Mouse (Mus musculus) brain, adult 2 months (tissue): ENCODE results near the gene Strn3.

Source experiments
- DNase-seq: peaks from one replicate; pipeline ENCODE4 v3.0.0; 2011; ENCODE audit warnings: low read depth, low spot score

Strn3 gene

DNA sequence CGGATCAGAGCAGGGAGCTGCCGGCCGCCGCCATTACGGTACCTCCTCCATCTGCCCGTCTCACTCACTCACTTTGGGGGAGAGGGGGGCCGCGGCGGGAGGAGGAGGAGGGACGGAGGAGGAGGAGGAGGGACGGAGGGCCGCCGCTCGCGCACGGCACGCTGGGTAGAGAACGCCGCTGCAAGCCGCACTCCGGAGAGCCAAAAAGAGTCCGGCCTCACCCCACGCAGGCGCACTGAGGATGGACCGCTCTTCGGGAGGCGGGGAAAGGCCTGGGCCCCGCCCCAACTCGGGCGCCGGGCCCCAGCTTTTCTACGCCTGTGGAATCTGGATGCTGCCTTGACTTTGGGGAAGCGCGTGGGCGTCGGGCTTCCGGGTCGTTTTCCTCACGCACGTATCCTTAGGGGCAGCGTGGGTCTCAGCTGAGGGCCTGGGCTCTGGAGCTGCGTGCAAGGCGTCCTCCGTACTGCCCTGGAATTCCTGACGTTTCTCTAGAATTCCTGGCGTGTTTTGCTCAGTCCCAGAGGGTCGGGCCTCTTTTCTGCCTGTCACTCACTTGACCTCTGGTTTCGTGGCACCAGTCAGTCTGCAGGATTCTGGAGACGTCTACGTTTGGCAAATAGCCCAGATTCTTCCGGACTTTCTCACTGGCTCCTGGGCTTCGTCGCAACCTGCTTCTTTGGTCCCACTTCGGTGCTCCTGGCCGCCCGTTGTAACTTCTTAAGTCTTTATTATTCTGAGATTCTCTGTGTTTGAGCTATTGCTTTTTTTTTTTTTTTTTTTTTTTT lies at the start of gene Strn3:
Gene Strn3, minus strand, starts transcription at position 53 of the 788 bp plus-strand sequence.
- DNase-seq = peak; percentile 99

DNA sequence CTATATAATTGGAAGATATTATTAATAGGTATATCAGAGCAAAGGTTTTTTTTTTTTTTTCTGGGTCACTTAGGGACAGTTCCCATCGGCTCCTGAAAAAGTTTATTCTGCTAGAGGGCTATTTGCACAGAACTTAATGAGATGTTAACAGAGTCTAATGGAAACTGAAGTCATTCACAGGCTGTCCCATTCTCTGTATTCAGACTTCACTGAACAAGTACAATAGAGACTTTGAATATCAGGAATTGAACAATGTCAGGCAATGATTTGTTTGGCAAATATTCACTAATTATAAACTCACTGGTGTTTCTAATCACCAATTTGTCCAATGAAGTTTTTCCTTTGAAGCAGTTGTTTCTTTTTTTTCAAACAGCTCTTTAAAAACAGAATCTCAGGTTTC lies 45.1 kb upstream of the Strn3 start:
- peak; percentile 40 for DNase-seq

DNA sequence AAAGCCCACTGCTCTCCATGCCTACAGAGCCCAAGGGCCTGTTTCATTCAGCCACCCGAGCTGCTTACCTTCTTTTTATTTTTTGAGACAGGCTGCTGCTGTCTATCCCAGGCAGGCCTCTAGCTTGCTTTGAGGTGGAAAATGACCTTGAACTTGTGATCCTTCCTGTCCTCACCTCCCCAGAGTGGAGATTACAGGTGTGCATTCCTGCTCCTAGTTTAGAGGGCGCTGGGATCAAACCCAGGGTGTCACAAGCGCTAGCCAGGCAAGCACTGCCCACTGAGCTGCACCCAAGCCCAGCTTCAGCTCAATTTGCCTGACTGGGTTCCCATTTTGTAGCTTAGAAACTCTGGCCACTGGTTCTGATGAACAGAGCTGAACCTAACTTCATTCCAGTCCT lies 44.7 kb upstream of the Strn3 start:
- no peak for DNase-seq

DNA sequence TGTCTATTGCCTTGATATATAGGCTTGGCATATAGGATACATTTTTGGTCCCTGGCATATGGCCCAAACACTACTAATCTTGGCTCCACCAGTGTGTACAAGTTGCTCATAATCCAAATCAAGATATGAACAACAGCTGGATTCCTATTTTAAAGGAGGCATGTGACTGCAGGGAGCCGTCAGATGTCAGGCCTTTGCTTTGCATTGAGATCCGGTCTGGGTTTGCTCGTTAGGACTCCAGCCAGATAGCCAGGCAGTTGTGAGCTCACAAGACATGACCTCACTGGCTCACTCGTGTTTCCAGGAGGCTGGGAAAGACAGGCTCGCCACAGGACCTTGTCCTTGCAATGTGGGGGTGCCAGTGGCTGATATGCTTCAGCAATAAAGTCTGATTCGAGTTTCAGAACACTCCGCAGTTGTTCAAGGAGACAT lies 44.2 kb upstream of the Strn3 start:
- peak; percentile 39 for DNase-seq

DNA sequence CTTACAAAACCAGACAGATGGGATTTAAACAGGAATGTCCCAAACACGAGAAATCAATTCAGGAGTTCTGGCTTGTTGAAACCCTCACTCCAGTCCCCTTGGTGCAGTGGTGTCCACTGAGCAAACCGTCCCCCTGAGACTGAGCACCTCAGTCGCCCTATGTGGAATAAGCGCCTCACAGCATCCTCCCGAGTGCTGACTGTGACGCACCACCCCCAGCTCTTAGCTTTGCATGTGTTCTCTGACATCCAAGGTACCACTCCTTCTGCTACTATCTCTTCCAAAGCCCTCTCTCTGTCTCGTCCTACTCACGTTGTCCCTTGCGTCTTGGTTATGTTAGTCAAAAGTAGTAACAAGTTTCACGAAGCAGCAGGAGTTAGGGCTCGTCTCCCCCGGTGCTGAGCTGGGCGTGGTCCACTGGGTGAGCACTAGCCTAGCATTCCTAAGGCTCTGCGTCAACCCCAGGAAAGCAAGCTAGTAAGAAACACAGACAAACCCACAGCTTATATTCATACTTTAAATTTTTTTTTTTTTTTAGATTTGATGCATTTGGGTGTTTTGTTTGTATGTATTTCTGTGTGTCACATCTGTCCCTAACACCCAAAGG lies 43.0 kb upstream of the Strn3 start:
- no peak for DNase-seq

DNA sequence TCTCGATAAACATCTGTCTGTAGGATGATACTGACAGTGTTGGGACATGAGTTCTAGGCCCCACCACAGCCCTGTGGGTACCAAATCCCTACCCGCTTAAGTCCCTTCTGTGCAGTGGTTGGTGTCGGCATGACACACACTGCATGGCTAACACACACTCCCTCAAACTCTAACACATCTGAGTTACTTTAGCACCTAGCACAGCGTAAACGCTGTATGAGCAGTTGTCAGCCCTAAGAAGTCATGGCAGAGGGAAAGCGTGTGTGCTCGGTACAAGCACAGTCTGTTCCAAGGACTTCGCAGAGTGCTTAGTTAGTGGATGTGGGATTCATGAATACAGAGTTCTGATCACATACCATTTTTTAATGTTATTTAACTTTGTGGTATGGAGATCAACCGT lies 38.1 kb upstream of the Strn3 start:
- DNase-seq = peak; percentile 60

DNA sequence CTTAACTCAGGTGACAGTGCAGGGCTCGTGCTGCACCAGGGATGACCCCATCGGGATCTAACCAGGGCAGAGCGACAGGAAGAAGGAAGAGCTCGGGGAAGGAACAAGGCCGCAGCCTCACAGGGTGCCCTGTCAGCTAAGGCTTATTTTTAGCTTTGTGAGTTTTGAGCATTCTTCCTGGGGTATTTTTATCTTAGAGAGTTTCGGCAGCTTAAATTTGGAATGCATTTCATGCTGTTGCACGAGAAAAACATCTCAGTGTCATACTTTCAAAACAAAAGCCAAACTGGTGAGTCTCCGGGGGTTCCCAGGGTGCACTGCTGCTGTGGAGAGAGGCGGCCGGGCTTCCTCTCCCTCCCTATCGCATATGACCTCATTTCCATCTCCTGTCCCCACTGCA lies 37.4 kb upstream of the Strn3 start:
- DNase-seq = peak; percentile 77

DNA sequence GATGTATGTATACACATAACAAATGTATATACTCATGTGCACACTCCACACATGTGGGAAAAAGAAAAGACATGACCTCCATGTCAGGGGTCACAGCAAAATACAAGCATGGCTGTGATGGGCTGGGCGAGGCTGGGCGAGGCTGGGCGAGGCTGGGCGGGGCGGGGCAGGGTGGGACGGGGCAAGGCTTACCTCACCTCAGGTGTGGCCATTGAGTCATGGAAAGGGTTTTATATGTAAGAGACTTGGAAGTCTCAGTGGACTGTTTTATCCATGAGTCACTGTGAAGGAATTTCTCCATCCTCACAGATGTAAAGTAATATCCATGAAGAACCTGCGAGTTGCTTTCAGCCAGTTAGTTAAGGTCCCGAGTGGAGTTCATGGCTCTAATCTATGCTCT lies 30.1 kb upstream of the Strn3 start:
- DNase-seq = no peak

DNA sequence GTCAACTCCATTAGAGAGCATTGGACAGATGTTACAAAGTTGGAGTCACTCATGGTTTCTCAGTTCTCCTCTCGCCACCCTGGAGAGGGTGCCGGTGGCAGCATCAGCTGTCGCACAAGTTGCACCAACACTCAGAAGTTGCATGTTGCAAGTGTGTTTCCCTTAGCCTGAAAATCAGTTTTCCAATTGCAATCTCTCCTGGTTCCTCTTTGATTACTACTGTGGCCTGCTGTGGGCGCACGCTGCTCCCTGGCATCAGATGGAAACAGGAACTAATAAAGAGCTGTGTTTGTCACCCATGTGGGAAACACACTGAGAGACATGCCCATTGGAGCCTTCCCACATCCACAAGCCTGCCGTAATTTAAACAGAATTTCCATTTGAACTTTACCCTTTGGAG lies 26.9 kb upstream of the Strn3 start:
- DNase-seq = no peak

DNA sequence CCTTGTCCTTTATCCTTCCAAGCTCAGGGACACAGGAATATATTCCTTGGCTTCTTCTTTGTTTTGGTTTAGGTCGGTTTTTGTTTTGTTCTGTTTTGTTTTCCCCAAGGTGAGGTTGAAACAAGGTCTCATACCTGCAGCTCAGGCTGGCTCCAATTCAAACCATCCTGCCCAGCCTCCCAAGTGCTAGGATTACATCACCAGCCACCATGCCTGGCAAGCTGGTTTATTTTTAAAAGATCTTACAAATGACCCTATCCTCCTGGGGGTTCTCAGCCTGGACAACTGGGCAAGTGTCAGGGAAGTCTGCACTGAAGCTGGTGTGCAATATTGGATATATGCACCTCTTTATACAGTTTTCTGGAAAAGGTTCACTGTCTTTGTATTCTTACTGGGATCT lies 21.0 kb upstream of the Strn3 start:
- peak; percentile 53 for DNase-seq

DNA sequence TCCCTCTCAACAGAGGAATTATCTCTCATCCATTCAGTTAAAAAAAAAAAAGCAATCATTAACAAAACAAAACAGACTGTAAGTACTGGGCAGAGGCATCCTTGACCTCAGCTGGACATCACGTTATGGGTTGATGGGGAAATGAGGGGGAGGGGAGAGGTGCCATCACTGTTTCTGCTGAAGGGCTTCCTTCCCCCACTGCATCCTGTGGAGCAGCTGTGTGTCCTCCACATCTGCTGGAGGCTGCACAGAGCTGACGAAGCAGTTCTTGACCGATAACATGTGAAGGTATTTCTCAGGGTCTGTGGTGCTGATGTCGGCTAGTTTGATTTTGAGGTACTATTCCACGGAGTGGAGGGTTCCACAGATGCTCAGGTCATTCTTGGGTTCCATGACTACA lies 18.5 kb upstream of the Strn3 start:
- DNase-seq = no peak

DNA sequence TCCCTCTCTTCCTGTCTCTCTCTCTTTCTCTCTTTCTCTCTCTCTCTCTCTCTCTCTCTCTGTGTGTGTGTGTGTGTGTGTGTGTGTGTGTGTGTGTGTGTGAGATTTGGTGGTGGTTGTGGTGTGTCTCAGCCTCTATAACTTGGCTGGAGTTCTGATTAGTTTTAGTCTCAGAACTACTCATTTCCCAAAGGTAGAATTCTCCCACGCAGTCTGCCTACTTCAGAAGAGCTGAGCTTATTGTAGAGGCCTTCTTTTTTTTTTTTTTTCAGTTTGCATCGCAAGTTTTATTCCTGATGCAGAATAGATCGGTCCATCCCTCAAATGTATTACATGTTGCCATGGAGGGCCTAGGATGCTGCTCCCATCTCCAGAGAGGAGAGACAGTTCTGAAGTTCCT lies 18.0 kb upstream of the Strn3 start:
- peak; percentile 79 for DNase-seq

DNA sequence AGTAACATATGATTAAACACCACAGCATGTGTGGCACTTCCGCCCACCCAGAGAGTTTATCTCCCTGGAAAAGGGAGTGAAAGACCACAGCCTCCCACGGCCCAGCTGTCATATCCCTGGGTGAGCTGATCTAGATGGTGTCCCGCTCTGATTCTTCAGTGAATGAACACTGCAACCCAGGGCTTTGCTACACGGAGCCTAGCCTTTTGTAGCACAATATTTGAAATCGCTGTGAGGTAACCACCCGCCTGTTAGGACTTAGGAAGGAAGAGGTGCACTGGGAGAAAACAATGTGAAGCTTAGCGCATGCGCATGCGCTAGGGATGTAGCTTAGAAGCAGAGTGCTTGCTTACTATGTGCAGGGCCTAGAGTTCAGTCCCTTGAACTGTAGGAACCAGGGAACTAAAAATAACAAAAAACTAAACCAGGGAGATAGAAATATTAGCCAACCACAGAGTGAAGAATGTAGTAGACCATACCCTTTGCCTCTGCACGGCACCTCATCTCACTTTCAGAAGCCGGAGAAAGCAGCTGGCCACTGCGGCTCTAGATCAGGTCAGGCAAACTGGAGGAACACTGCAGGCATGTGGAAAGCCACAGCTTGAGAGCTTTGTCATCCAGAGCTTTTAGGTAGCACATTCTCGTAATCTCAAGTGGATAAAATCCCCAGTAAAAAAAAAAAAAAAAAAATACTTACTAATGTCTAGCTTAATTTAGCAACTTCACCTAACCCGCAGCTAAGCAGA lies 17.4 kb upstream of the Strn3 start:
- peak; percentile 91 for DNase-seq

DNA sequence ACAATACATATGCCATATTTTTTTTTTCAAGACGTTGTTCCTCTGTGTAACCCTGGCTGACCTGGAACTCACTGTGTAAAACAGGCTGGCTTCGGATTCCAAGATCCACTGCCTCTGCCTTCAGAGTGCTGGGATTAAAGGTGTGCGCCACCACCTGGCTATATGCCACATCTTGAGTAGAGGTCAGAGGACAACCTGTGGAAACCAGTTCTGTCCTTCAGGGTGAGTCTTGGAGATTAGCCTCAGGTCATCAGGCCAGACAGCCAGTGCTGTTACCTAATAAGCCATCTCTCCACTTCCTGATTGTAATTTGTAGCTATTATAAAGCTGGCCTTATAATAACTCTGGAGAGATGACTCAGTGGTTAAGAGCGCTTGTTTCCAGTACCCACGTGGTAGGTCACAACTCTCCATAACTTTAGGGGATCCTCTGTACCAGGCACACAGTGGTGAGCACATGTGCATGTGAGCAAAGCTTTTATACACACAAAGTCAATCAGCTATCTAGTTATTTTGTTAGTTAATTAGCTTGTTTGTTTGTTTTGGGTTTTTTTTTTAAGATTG lies 15.1 kb upstream of the Strn3 start:
- no peak for DNase-seq

DNA sequence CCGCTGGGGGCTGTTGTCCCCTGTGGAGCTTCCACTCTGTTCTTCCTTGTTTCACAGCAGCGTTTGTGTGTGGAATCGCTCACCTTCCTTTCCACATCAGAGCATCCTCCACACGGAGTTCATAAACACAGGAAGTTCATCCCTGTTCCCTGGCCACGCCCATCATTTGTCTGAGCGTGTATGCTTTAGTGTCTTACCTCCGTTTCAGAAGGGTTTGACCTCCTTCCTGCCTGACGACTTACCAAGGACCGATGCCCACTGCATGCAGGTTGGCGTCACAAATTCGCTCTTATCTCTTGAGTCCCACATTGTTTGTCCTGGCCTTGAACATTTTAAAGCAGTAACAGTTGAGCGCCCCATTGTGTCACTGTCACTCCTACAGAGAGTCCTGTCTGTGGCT lies 14.1 kb upstream of the Strn3 start:
- DNase-seq = no peak

DNA sequence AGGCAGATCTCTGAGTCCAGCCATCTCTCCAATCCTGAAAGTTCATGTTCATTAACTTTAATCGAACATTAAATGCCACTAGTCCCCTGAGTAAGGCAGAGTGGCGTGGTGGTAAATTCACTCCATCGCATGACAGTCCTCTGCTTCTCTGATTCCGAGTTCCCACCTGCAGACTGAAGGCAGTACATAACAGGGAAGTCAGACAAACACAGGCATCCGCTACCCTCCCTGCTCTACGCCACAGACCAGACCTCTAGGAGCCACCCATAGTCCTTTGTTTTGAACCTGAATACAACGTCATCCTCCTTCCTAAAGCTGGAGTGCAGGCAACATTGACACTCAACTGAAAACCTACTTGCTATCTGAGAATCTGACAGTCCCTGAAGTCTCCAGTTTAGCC lies 12.9 kb upstream of the Strn3 start:
- DNase-seq = no peak

DNA sequence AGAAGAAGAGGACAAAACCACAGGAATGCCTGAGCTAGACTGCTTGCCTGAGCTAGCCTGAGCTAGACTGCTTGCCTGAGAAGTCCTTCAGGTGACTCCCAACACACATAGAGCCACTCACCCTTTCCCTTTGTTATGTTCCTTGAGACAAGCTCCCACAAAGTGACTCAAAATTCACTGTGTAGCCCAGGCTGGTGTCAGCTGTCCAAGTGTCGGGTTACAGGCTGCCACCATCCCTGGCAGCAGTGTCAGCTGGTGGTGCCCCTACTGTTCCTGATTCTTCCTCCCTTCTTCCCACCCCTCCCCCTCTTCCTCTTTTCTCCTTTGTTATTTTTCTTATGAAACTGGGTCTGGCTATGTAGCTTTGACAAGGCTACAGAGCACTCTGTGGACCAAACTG lies 12.2 kb upstream of the Strn3 start:
- no peak for DNase-seq

DNA sequence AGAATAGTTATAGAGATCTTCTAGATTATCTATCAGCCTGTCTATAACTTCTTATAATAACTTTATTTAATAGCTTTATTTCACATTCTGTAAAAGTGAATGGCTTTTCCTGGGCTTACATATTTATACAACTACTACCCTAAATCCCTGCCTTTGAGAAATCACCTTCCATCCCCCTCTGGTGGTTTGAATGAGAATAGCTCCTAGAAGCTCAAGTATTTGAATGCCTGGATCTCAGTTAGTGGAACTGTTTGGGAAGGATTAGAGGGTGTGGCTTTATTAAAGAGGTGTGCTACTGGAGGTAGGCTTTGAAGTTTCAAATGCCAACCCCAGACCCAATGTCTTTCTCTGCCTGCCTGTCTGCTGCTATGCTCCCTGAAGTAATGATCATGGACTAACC lies 10.0 kb upstream of the Strn3 start:
- no peak for DNase-seq

DNA sequence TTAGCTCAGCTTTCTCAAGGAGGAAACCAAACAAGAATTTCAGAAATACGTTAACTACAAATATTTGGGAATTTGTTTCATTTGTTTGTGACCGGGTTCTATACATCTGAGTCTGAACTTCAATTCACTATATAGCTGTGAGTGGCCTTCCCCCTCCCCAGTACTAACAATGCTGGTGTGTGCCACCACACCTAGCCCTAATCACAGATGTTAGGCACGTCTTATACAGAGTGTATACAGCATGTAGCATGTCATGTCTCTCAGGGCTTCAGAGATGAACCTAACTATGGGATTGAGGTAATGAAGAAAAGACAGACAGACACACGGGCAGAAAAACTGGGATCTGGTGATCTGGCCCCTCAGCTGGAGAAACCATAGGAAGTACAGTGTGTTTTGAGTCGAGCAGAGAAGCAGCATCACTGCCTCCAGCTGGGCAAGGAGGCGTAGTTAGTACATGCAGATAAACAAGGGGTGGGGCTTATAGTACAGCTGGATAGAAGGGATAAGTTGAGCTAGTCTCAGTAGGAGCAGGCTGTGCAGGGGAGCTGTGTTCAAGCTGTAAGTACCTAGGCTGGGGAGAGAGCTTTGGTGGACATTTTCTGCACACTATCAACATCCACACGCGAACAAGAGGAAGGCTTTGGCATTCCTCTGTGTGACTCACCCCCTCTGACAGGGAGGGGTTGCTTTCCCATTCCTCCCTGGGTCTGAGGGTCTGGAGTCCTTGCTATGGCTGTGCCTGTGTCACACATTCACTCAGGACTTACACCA lies 8.1 kb upstream of the Strn3 start:
- DNase-seq = peak; percentile 34

DNA sequence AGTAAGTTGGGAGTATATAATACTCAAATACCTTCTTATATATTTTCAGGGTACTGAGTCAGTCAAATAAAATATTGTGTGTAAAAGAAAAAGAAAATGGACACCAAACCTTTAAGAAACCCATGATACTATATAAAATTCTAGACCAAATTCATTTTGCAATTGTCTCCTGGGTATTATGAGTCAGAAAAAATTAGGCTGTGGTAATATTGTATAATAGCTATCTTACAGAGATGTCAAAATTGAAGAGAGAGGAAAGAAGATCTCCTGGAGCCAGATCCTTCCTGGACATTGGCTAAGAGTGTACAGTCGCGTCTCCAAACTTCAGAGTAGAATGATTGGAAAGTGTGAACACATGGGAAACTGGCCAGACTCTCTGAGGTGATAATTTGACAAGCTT lies 4.5 kb upstream of the Strn3 start:
- no peak for DNase-seq

DNA sequence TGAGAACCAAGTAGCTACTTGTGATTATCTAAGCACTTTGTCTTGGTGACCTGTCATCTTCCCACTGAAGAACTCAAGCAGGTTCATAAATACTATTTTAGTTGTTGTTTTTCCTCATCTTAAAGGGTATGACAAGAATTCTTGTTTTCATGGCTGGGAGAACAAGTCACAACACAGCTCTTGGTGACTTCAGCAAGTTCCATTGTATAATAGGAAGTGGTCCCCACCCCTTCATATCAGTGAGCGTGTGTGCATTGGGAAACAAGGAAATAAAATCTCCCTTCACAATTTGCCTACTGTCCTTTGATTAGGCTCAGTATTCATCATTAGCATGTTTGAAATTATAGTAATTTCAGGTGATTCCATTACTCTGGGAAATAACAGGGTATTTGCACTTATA lies 3.3 kb upstream of the Strn3 start:
- DNase-seq = no peak

DNA sequence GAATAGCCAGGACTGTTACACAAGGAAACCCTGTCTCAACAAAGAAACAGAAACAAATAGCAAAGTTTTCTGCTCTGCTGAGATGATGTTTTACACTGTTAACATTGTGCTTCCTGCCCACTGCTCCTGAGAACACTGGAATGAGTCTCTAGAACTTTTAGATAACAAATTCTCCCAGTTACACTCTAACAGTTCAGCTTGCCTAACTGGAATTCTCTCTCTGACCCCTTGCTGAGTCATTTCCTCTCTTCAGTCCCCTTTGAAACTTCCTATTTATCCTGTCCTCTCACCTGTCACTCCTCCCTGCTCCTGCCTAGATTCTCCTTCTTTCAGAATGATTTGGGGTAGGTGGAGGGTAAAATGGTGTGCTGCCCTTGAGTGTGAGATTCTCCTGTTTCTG lies 2.4 kb upstream of the Strn3 start:
- no peak for DNase-seq
